Mouse (Mus musculus): ENCODE results near the gene Tpi1.

DNA sequence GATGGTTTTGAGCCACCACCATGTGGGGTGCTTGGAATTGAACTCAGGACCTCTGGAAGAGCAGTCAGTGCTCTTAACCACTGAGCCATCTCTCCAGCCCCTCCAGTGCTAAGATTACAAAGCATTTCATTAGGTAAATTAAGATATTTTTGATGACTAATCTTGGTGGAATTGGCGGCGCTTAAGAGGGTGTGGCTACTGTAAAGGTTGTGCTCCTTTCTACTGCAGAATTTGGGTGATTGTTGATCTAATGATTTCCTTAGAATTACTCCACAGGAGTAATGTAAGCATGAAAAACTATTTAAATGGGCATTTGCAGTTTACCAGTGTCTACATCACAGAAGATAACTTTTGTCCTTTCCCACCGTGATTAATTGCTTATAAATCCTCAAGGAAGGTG, 9.8 kb downstream of the Tpi1 start:
- no peak for TF ChIP-seq CTCF (IDR thresholded peaks at IDR 0.05; ENCODE audit: borderline replicate concordance, control insufficient read depth, extremely low read depth, insufficient read depth, low read length, poor library complexity)
- TF ChIP-seq POLR2A (IDR thresholded peaks at IDR 0.05; ENCODE audit: control insufficient read depth, extremely low read depth, insufficient read depth, low read length, poor library complexity), result no peak

Data from thymus, adult 2 months (tissue).